Mouse (Mus musculus) CH12.LX (cell line): ENCODE results near the gene Zfp735. TPM values are rescaled to one million over a fixed set of nuclear protein-coding genes. Genes with fewer than 3 reads are reported as not detected.

Source experiments
- DNase-seq: peaks from one replicate; pipeline ENCODE4 v3.0.0-alpha.2; 2013; ENCODE audit errors: extremely low read depth
- H3K27ac ChIP-seq: 2 replicates; pipeline ENCODE4 v1.5.1; 2012; ENCODE audit warnings: low read depth, mild to moderate bottlenecking, control low read depth, moderate library complexity; ENCODE audit not compliant: insufficient read depth
- H3K27me3 ChIP-seq: replicated peaks from 2 replicates; pipeline ENCODE3; 2012; ENCODE audit warnings: inconsistent platforms
- H3K36me3 ChIP-seq, 2 experiments: replicated peaks in 1 of 2; 2 replicates each; pipeline versions ENCODE3 to v1.6.1; 2012; ENCODE audit warnings: inconsistent platforms in 1 of 2, low read length in 1 of 2, mild to moderate bottlenecking in 1 of 2, mixed read lengths in 1 of 2, moderate library complexity in 1 of 2; ENCODE audit not compliant: control insufficient read depth in 1 of 2, insufficient read depth in 1 of 2
- H3K4me1 ChIP-seq, 2 experiments: 2 replicates each; pipeline ENCODE4 v1.6.1; 2012; ENCODE audit warnings: inconsistent platforms in 1 of 2, moderate library complexity in 1 of 2; ENCODE audit not compliant: insufficient read depth in 2 of 2, control insufficient read depth in 1 of 2
- H3K4me2 ChIP-seq: 2 replicates; pipeline ENCODE4 v1.6.1; 2012; ENCODE audit warnings: low read depth, mild to moderate bottlenecking, control low read depth; ENCODE audit not compliant: poor library complexity, insufficient read depth, severe bottlenecking
- H3K4me3 ChIP-seq, 3 experiments: fragments of 150-350 bp in 1 of 3; sonication (generic) in 1 of 3; replicated peaks in 1 of 3; 2 replicates each; pipeline versions ENCODE3 to v1.5.1; 2011 to 2012; ENCODE audit warnings: low read depth in 2 of 3, low read length in 2 of 3, mild to moderate bottlenecking in 2 of 3, moderate library complexity in 2 of 3, control low read depth in 1 of 3, improper control_type of control experiment in 1 of 3, inconsistent platforms in 1 of 3, mixed read lengths in 1 of 3; ENCODE audit not compliant: poor library complexity in 1 of 3
- H3K79me2 ChIP-seq: replicated peaks from 2 replicates; pipeline ENCODE4 v1.6.1; 2012; ENCODE audit warnings: mild to moderate bottlenecking, moderate library complexity; ENCODE audit not compliant: control insufficient read depth, poor library complexity, insufficient read depth, severe bottlenecking; ENCODE audit errors: extremely low read depth
- H3K9ac ChIP-seq: 2 replicates; pipeline ENCODE4 v1.6.1; 2012; ENCODE audit warnings: low read depth, mild to moderate bottlenecking, control low read depth, moderate library complexity; ENCODE audit not compliant: insufficient read depth
- H3K9me3 ChIP-seq: replicated peaks from 2 replicates; pipeline ENCODE3; 2012; ENCODE audit warnings: low read length, inconsistent platforms, mixed read lengths
- BHLHE40 ChIP-seq: IDR thresholded peaks from 2 replicates; pipeline ENCODE4 v1.6.1; 2011; ENCODE audit warnings: mild to moderate bottlenecking, low read depth, low read length, improper control_type of control experiment
- CTCF ChIP-seq, 2 experiments: IDR thresholded peaks in 1 of 2; conservative IDR thresholded peaks in 1 of 2; 2 replicates each; pipeline ENCODE4 v1.5.1; 2011 to 2012; ENCODE audit warnings: low read depth in 2 of 2, low read length in 2 of 2, improper control_type of control experiment in 1 of 2, inconsistent platforms in 1 of 2, mild to moderate bottlenecking in 1 of 2, moderate library complexity in 1 of 2
- ELF1 ChIP-seq: IDR thresholded peaks from 2 replicates; pipeline ENCODE4 v1.6.1; 2014; ENCODE audit warnings: low read depth, mild to moderate bottlenecking, inconsistent platforms, low read length, improper control_type of control experiment
- EP300 ChIP-seq: IDR thresholded peaks from 2 replicates; pipeline ENCODE4 v1.6.1; 2011; ENCODE audit warnings: low read length, improper control_type of control experiment
- ETS1 ChIP-seq: conservative IDR thresholded peaks from 2 replicates; pipeline ENCODE4 v1.6.1; 2012; ENCODE audit warnings: low read depth, mild to moderate bottlenecking, inconsistent platforms, low read length, improper control_type of control experiment, moderate library complexity
- GABPA ChIP-seq: IDR thresholded peaks from 2 replicates; pipeline ENCODE4 v1.6.1; 2012; ENCODE audit warnings: low read depth, low read length, improper control_type of control experiment, inconsistent platforms; ENCODE audit not compliant: insufficient replicate concordance
- IRF4 ChIP-seq: IDR thresholded peaks from 2 replicates; pipeline ENCODE4 v1.6.1; 2014; ENCODE audit warnings: low read depth, mild to moderate bottlenecking, inconsistent platforms, low read length, improper control_type of control experiment
- JUN ChIP-seq: IDR thresholded peaks from 2 replicates; pipeline ENCODE4 v1.6.1; 2011; ENCODE audit warnings: low read depth, mild to moderate bottlenecking, low read length, improper control_type of control experiment, moderate library complexity; ENCODE audit not compliant: insufficient read depth
- JUND ChIP-seq: conservative IDR thresholded peaks from 2 replicates; pipeline ENCODE4 v1.6.1; 2011; ENCODE audit warnings: low read depth, low read length, improper control_type of control experiment
- KAT2A ChIP-seq: IDR thresholded peaks from 2 replicates; pipeline ENCODE4 v1.6.1; 2012; ENCODE audit warnings: low read length, improper control_type of control experiment, inconsistent platforms; ENCODE audit not compliant: insufficient replicate concordance
- MAFK ChIP-seq: IDR thresholded peaks from 2 replicates; pipeline ENCODE4 v1.6.1; 2011; ENCODE audit warnings: low read length, improper control_type of control experiment; ENCODE audit not compliant: insufficient replicate concordance
- MAZ ChIP-seq: IDR thresholded peaks from 2 replicates; pipeline ENCODE4 v1.6.1; 2012; ENCODE audit warnings: low read depth, mild to moderate bottlenecking, inconsistent platforms, low read length, improper control_type of control experiment, moderate library complexity
- MEF2A ChIP-seq: IDR thresholded peaks from 2 replicates; pipeline ENCODE4 v1.6.1; 2014; ENCODE audit warnings: low read depth, mild to moderate bottlenecking, inconsistent platforms, low read length, improper control_type of control experiment, borderline replicate concordance
- MXI1 ChIP-seq: IDR thresholded peaks from 2 replicates; pipeline ENCODE4 v1.6.1; 2011; ENCODE audit warnings: mild to moderate bottlenecking, low read depth, low read length, improper control_type of control experiment
- NRF1 ChIP-seq: IDR thresholded peaks from 2 replicates; pipeline ENCODE4 v1.6.1; 2014; ENCODE audit warnings: low read depth, mild to moderate bottlenecking, inconsistent platforms, low read length, improper control_type of control experiment, moderate library complexity
- PAX5 ChIP-seq: IDR thresholded peaks from 2 replicates; pipeline ENCODE4 v1.6.1; 2012; ENCODE audit warnings: low read length, inconsistent platforms, mixed read lengths
- POLR2AphosphoS2 ChIP-seq: IDR thresholded peaks from 2 replicates; pipeline ENCODE4 v1.6.1; 2011; ENCODE audit warnings: low read depth, low read length, improper control_type of control experiment
- RAD21 ChIP-seq: IDR thresholded peaks from 2 replicates; pipeline ENCODE4 v1.6.1; 2011; ENCODE audit warnings: low read depth, mild to moderate bottlenecking, low read length, improper control_type of control experiment, moderate library complexity
- RCOR1 ChIP-seq: conservative IDR thresholded peaks from 2 replicates; pipeline ENCODE4 v1.6.1; 2012; ENCODE audit warnings: low read depth, mild to moderate bottlenecking, inconsistent platforms, low read length, improper control_type of control experiment
- SIN3A ChIP-seq: IDR thresholded peaks from 2 replicates; pipeline ENCODE4 v1.6.1; 2012; ENCODE audit warnings: low read length, improper control_type of control experiment, inconsistent platforms
- SMC3 ChIP-seq: IDR thresholded peaks from 2 replicates; pipeline ENCODE4 v1.6.1; 2011; ENCODE audit warnings: low read depth, low read length, improper control_type of control experiment
- TCF12 ChIP-seq: IDR thresholded peaks from 2 replicates; pipeline ENCODE4 v1.6.1; 2014; ENCODE audit warnings: low read depth, mild to moderate bottlenecking, inconsistent platforms, low read length, improper control_type of control experiment
- UBTF ChIP-seq: IDR thresholded peaks from 2 replicates; pipeline ENCODE4 v1.6.1; 2012; ENCODE audit warnings: low read depth, mild to moderate bottlenecking, inconsistent platforms, low read length, improper control_type of control experiment, moderate library complexity
- USF1 ChIP-seq: IDR thresholded peaks from 2 replicates; pipeline ENCODE4 v1.6.1; 2014; ENCODE audit warnings: low read depth, mild to moderate bottlenecking, inconsistent platforms, low read length, improper control_type of control experiment
- ZC3H11A ChIP-seq: IDR thresholded peaks from 2 replicates; pipeline ENCODE4 v1.6.1; 2012; ENCODE audit warnings: low read depth, mild to moderate bottlenecking, inconsistent platforms, low read length, improper control_type of control experiment
- ZMIZ1 ChIP-seq: IDR thresholded peaks from 2 replicates; pipeline ENCODE4 v1.6.1; 2012; ENCODE audit warnings: low read depth, mild to moderate bottlenecking, inconsistent platforms, low read length, improper control_type of control experiment
- ZNF384 ChIP-seq: IDR thresholded peaks from 2 replicates; pipeline ENCODE4 v1.6.1; 2012; ENCODE audit warnings: low read depth, low read length, improper control_type of control experiment, inconsistent platforms
- dilution Hi-C: fragments of 300-500 bp; cut with MboI; formaldehyde crosslinking; loops from 2 replicates; pipeline ENCODE4 v1.14.3; 2020; ENCODE audit warnings: low sequenced_read_pairs; ENCODE audit not compliant: extremely low pct_unique_long_range_greater_than_20kb, extremely low pct_ligation_motif_present
- in situ Hi-C: fragments of 300-500 bp; cut with MboI; formaldehyde crosslinking; loops from 3 replicates; pipeline ENCODE4 v1.14.3; 2019; ENCODE audit warnings: low sequenced_read_pairs, low pct_ligation_motif_present, low pct_unique_long_range_greater_than_20kb, mixed read lengths
- polyA plus RNA-seq: library from polyadenylated mRNA; unstranded; fragments of >175 nt; gene quantifications from 2 replicates; pipeline ENCODE4 v1.2.1, GENCODE M21; 2012; ENCODE audit warnings: low read depth; ENCODE audit not compliant: insufficient read length
- total RNA-seq, 2 experiments: library from RNA; depleted of rRNA; stranded (reverse); fragments of 300-350 nt in 1 of 2; fragments of >200 nt in 1 of 2; gene quantifications; 2 replicates each; pipeline ENCODE4 v1.2.3; 2012 to 2014

Gene Zfp735
- total RNA-seq (2012; rRNA removed) (not detected in 2 replicates), total RNA-seq (2014; rRNA removed) (not detected in 2 replicates), polyA plus RNA-seq (not detected in 2 replicates)

DNA sequence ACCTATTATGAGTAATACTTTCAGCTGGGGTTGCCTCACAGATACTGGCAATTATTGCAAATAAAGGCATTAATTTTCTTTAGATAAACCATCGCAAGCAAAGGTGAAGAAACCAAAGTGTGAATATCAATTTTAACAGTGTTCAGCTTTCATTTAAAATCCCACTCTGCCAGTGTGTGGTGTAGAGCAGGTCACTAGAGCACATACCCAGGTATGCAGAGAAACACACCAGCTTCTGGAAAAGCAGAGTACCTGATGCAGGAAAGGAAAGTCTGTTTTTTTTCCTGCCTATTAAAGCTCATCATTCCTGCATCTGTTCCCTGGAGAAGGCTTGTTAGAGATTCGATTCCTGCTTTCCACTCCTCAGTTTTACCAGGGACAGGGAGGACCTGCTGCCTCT lies at the start of gene Zfp735:
Zfp735 (plus strand) TSS at position 301 of the 400 bp plus-strand sequence.
- H3K9ac ChIP-seq: no peak within 1 kb of the TSS
- TF ChIP-seq BHLHE40 (no peak), CTCF (conservative IDR thresholded peaks at IDR 0.05 in 1 of 2, IDR thresholded peaks at IDR 0.05 in 1 of 2; ENCODE audit: low read depth in 2 of 2, low read length in 2 of 2) (no peak), RCOR1 (no peak), PAX5 (no peak), ELF1 (no peak), NRF1 (no peak), MXI1 (no peak), GABPA (no peak), JUND (no peak)
- H3K4me2 ChIP-seq: no peak within 1 kb of the TSS
- no peak for DNase-seq
- H3K27me3 ChIP-seq: peaks cover 31% of the 10 kb centered on the region
- dilution Hi-C loops (no loop called here), in situ Hi-C loops (no loop called here)
- no peaks in the 10 kb centered on the region for H3K9me3 ChIP-seq
- H3K4me3 ChIP-seq: no peak within 1 kb of the TSS
- no peaks in the 10 kb centered on the region for H3K4me1 ChIP-seq
- no peaks in the 10 kb centered on the region for H3K36me3 ChIP-seq
- H3K79me2 ChIP-seq: no peaks in the 10 kb centered on the region
- no peak within 1 kb of the TSS for H3K27ac ChIP-seq

DNA sequence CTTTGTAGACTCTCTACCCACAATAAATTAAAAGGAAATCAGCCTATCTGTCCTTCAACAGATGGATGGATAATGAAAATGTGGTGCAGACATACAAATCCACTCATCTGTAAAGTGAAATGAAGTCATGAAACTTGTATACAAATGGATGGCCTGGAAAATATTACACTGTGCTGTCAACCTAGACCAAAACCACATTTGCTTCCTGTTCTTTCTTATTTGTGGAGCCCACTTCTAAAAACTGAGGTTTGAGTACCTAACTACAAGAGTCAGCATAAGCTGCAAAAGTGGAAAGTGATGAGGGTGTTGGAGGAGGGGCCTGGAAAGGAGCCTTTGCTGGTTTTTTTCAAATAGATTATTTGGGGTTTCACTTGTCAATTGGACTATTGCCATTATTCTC lies 70.5 kb downstream of the Zfp735 start:
- dilution Hi-C loops: no loop called here
- no peaks in the 10 kb centered on the region for H3K9me3 ChIP-seq
- H3K27me3 ChIP-seq: peaks cover 2% of the 10 kb centered on the region
- no peak overlapping the region for H3K4me2 ChIP-seq
- peak; percentile 58 for DNase-seq
- in situ Hi-C loops: no loop called here
- peaks cover 0 to 6% of the 10 kb centered on the region in 2 experiments; a peak in 3 of 4 replicates for H3K4me1 ChIP-seq
- H3K9ac ChIP-seq: no peak overlapping the region
- no peaks in the 10 kb centered on the region for H3K79me2 ChIP-seq
- no peak overlapping the region for H3K27ac ChIP-seq
- no peaks in the 10 kb centered on the region for H3K36me3 ChIP-seq
- TF ChIP-seq ZC3H11A (no peak), MEF2A (peak; percentile 51; the same call in 1 of the 2 replicates), KAT2A (no peak), MAFK (peak; percentile 61), ZNF384 (0 out of 2 replicates have a peak, but pooled peaks have one; percentile 34), MAZ (no peak), EP300 (peak; percentile 90), UBTF (no peak), POLR2AphosphoS2 (no peak), JUN (peak; percentile 87), IRF4 (peak; percentile 35; the same call in 1 of the 2 replicates), JUND (peak; percentile 90), SMC3 (no peak), RAD21 (no peak), TCF12 (no peak), ETS1 (peak; percentile 78), ZMIZ1 (no peak), USF1 (no peak), SIN3A (no peak), BHLHE40 (peak; percentile 29; the same call in 1 of the 2 replicates)
- TF ChIP-seq, all 38 proteins: peak for 9
- no peak overlapping the region for H3K4me3 ChIP-seq
